Mouse (Mus musculus): ENCODE results near the gene Txndc5.

DNA sequence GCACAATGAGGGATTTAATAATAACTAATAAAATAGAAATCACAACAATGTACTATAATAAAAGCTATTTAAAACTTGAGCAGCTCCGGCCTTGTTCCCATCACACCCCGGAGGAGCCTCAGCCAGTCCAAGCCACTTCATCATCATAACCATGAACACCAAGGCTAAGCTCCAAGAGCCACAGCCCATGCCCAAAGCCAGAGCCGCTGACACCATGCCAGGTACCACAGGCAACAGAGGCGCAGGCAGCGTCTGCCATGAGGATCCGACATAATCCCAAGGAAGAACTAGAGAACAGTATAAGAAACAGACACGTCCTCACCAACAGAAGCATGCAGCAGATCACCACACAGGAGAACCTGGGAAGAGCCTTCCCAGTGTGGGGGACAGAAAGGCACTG is 14.7 kb downstream of the Txndc5 start:
- TF ChIP-seq GATA1 (IDR thresholded peaks at IDR 0.05; ENCODE audit: borderline replicate concordance, low read length) (no peak), FLI1 (IDR thresholded peaks at IDR 0.05; ENCODE audit: low read length) (no peak)

Data from megakaryocyte, embryonic 14.5 days (primary cell).